ENCODE assay signal across 13 mouse cellular contexts in genomic region chr19:41697807-41698515, GRCm38 (mm10). TPM values are rescaled to one million over a fixed set of nuclear protein-coding genes. Genes with fewer than 3 reads are reported as not detected.
DNase-seq lines count a peak whose midpoint lies in the region; ATAC-seq and TF ChIP-seq lines count a peak whose summit lies in the region.
"Had no signal": no experiment of that assay in that cellular context is flagged by ENCODE, and none has a peak within 500 bp of the region (broad histone marks: within the 10 kb centered on the region; RNA-seq: fewer than 3 reads in every experiment).

No protein-coding gene starts in this region.

- peak; percentile 5; the same call in 1 of the 2 replicates for ATAC-seq in frontal cortex, adult (ENCODE audit: low TSS enrichment)
- 0 out of 2 replicates have a peak, but pooled peaks have one; percentile 40 for ATAC-seq in hindbrain, embryonic 13.5 days (ENCODE audit: low FRiP score)
- ATAC-seq in midbrain, embryonic 16.5 days = peak; percentile 34; the same call in 1 of the 2 replicates
- no peak for ATAC-seq in megakaryocyte-erythroid progenitor cell, adult 5-6 weeks (replicated peaks; ENCODE audit: low FRiP score, low TSS enrichment, poor library complexity, severe bottlenecking)
- ATAC-seq: activated CD4-positive, CD25-positive, alpha-beta regulatory T cell, adult 4 months; intestine, embryonic 16.5 days had no signal

- WGBS in hindbrain, embryonic 13.5 days = 43% methylated on average over 6 of the region's 6 CpGs
- 48% methylated on average over 6 of the region's 6 CpGs for WGBS in midbrain, embryonic 16.5 days

- no peak for DNase-seq in frontal cortex, postnatal 10 days (ENCODE audit: low spot score in 2 of 2)
- DNase-seq in cerebellum, postnatal 14 days = no peak
- DNase-seq in ovary, postnatal 10 days (ENCODE audit: low spot score) = no peak

- H3K9ac ChIP-seq in hindbrain, embryonic 13.5 days = no peak overlapping the region
- H3K9ac ChIP-seq in midbrain, embryonic 16.5 days (ENCODE audit: low read depth, low read length) = no peak overlapping the region
- H3K9ac ChIP-seq: heart, embryonic 13.5 days; liver, embryonic 15.5 days had no signal

- H3K36me3 ChIP-seq in hindbrain, embryonic 13.5 days = no peaks in the 10 kb centered on the region; the same call in 1 of the 2 replicates
- no peaks in the 10 kb centered on the region for H3K36me3 ChIP-seq in midbrain, embryonic 16.5 days (ENCODE audit: control insufficient read depth, insufficient read depth, low read length)
- H3K36me3 ChIP-seq: G1E; heart, embryonic 13.5 days; liver, embryonic 15.5 days had no signal

- TF ChIP-seq CTCF in cortical plate, adult 2 months (IDR thresholded peaks at IDR 0.05; ENCODE audit: extremely low read depth, insufficient read depth, low read length) = no peak

- H3K9me3 ChIP-seq in hindbrain, embryonic 13.5 days = no peaks in the 10 kb centered on the region
- H3K9me3 ChIP-seq in midbrain, embryonic 16.5 days (replicated peaks; ENCODE audit: control insufficient read depth, low read length, poor library complexity, severe bottlenecking) = no peaks in the 10 kb centered on the region
- H3K9me3 ChIP-seq: G1E; heart, embryonic 13.5 days; liver, embryonic 15.5 days had no signal

- TF ChIP-seq POLR2A in cortical plate, adult 2 months (IDR thresholded peaks at IDR 0.05; ENCODE audit: extremely low read depth, insufficient read depth, low read length) = no peak

- H3K27ac ChIP-seq in cortical plate, adult 2 months (ENCODE audit: insufficient read depth, low read length) = peak overlapping the region; percentile 79; the same call in 1 of the 2 replicates
- H3K27ac ChIP-seq in hindbrain, embryonic 13.5 days = peak overlapping the region; percentile 75
- no peak overlapping the region for H3K27ac ChIP-seq in midbrain, embryonic 16.5 days (ENCODE audit: low read length)
- H3K27ac ChIP-seq: heart, embryonic 13.5 days; liver, embryonic 15.5 days had no signal

- no peak overlapping the region for H3K4me3 ChIP-seq in cortical plate, adult 2 months (ENCODE audit: insufficient read depth, low read length)
- no peak overlapping the region for H3K4me3 ChIP-seq in hindbrain, embryonic 13.5 days
- H3K4me3 ChIP-seq in midbrain, embryonic 16.5 days (ENCODE audit: low read depth, low read length) = no peak overlapping the region
- H3K4me3 ChIP-seq: heart, embryonic 13.5 days; liver, embryonic 15.5 days had no signal

- peaks cover 38% of the 10 kb centered on the region for H3K27me3 ChIP-seq in hindbrain, embryonic 13.5 days
- H3K27me3 ChIP-seq in midbrain, embryonic 16.5 days (ENCODE audit: control insufficient read depth, insufficient read depth, low read depth, low read length) = no peaks in the 10 kb centered on the region
- H3K27me3 ChIP-seq: liver, embryonic 15.5 days had no signal

- no peak overlapping the region for H3K4me2 ChIP-seq in hindbrain, embryonic 13.5 days
- H3K4me2 ChIP-seq in midbrain, embryonic 16.5 days (ENCODE audit: low read length) = no peak overlapping the region
- H3K4me2 ChIP-seq: heart, embryonic 13.5 days; liver, embryonic 15.5 days had no signal

- H3K4me1 ChIP-seq in cortical plate, adult 2 months (ENCODE audit: control insufficient read depth, insufficient read depth, low read length) = peaks cover 20% of the 10 kb centered on the region
- peaks cover 84% of the 10 kb centered on the region for H3K4me1 ChIP-seq in hindbrain, embryonic 13.5 days (replicated peaks)
- peaks cover 43% of the 10 kb centered on the region for H3K4me1 ChIP-seq in midbrain, embryonic 16.5 days (ENCODE audit: control insufficient read depth, insufficient read depth, low read length)
- H3K4me1 ChIP-seq: liver, embryonic 15.5 days had no signal

RNA-seq across cellular contexts. Expression of gene Slit1, which starts 45.5 kb away (rescaled TPM):
- polyA plus RNA-seq in cortical plate, adult 2 months (2012; rRNA removed) = 20.3 and 29.9 TPM in 2 replicates
- polyA plus RNA-seq in hindbrain, embryonic 13.5 days (2015; fragmentation: Nextera tagmentation; extraction: Ambion mirVana) = 22.3 and 25.6 TPM in 2 replicates
- 18.2 and 21.4 TPM in 2 replicates for polyA plus RNA-seq in midbrain, embryonic 16.5 days (2015; fragmentation: Nextera tagmentation; extraction: Ambion mirVana)
- total RNA-seq in megakaryocyte-erythroid progenitor cell, adult 5-6 weeks (2014; fragmentation: Nextera tagmentation) = 0.50 TPM in 1 of 2 replicates, not detected in the other
- total RNA-seq in megakaryocyte-erythroid progenitor cell, adult 5-6 weeks (2017) = not detected in 2 replicates
